Comparison of ENCODE assay signal across 8 mouse cellular contexts in genomic region chr15:60853231-60853999, GRCm38 (mm10). TPM values are rescaled to one million over a fixed set of nuclear protein-coding genes. Genes with fewer than 3 reads are reported as not detected.
DNase-seq lines count a peak whose midpoint lies in the region; ATAC-seq and TF ChIP-seq lines count a peak whose summit lies in the region.

Gene Fam84b, minus strand, starts transcription at chr15:60853778.

- DNase-seq in 416B (ENCODE audit: low read depth) = peak; percentile 74
- DNase-seq in ZHBTc4 (ENCODE audit: low read depth, low spot score) = peak; percentile 33
- peak; percentile 35 for DNase-seq in hindbrain, embryonic 10.5 days (ENCODE audit: low spot score)
- DNase-seq in midbrain, embryonic 14.5 days = peak; percentile 47
- no peak for DNase-seq in thymus, adult 2 months
- DNase-seq in natural killer cell, adult 2 months (ENCODE audit: low spot score in 2 of 2) = no peak

- H3K9me3 ChIP-seq in hindbrain, embryonic 10.5 days = 0 out of 2 replicates have a peak, but pooled peaks cover 4% of the 10 kb centered on the region
- 0 out of 2 replicates have a peak, but pooled peaks cover 5% of the 10 kb centered on the region for H3K9me3 ChIP-seq in limb, embryonic 13.5 days
- no peaks in the 10 kb centered on the region for H3K9me3 ChIP-seq in midbrain, embryonic 14.5 days (ENCODE audit: control insufficient read depth, low read length)

- peak within 1 kb of the TSS; percentile 24 for H3K4me2 ChIP-seq in limb, embryonic 13.5 days (replicated peaks)
- H3K4me2 ChIP-seq in midbrain, embryonic 14.5 days (ENCODE audit: low read length) = no peak within 1 kb of the TSS

- TF ChIP-seq CTCF in embryonic fibroblast, embryonic 13.5 days (IDR thresholded peaks at IDR 0.05; ENCODE audit: borderline replicate concordance, insufficient read depth, low read length) = no peak
- no peak for TF ChIP-seq CTCF in thymus, adult 2 months (IDR thresholded peaks at IDR 0.05; ENCODE audit: borderline replicate concordance, control insufficient read depth, extremely low read depth, insufficient read depth, low read length, poor library complexity)

- no peaks in the 10 kb centered on the region for H3K27me3 ChIP-seq in hindbrain, embryonic 10.5 days (ENCODE audit: insufficient read depth, poor library complexity, severe bottlenecking)
- H3K27me3 ChIP-seq in limb, embryonic 13.5 days = no peaks in the 10 kb centered on the region
- H3K27me3 ChIP-seq in midbrain, embryonic 14.5 days (ENCODE audit: control insufficient read depth, insufficient read depth, low read length) = no peaks in the 10 kb centered on the region
- no peaks in the 10 kb centered on the region for H3K27me3 ChIP-seq in thymus, adult 2 months (ENCODE audit: control insufficient read depth, insufficient read depth, low read length)

- WGBS in hindbrain, embryonic 10.5 days = 42% methylated on average over 17 of the region's 17 CpGs
- WGBS in limb, embryonic 13.5 days = 14% methylated on average over 17 of the region's 17 CpGs
- WGBS in midbrain, embryonic 14.5 days = 31% methylated on average over 17 of the region's 17 CpGs
- 37% methylated on average over 17 of the region's 17 CpGs for WGBS in thymus, adult 2 months

- no peak for TF ChIP-seq POLR2A in embryonic fibroblast, embryonic 13.5 days (IDR thresholded peaks at IDR 0.05; ENCODE audit: low read depth, low read length)
- no peak for TF ChIP-seq POLR2A in thymus, adult 2 months (IDR thresholded peaks at IDR 0.05; ENCODE audit: control insufficient read depth, extremely low read depth, insufficient read depth, low read length, poor library complexity)

- no peaks in the 10 kb centered on the region for H3K4me1 ChIP-seq in embryonic fibroblast, embryonic 13.5 days (ENCODE audit: control insufficient read depth, insufficient read depth, low read length)
- H3K4me1 ChIP-seq in hindbrain, embryonic 10.5 days (replicated peaks) = peaks cover 25% of the 10 kb centered on the region
- peaks cover 25% of the 10 kb centered on the region for H3K4me1 ChIP-seq in limb, embryonic 13.5 days
- H3K4me1 ChIP-seq in midbrain, embryonic 14.5 days (ENCODE audit: control insufficient read depth, insufficient read depth, low read length) = peaks cover 3% of the 10 kb centered on the region
- no peaks in the 10 kb centered on the region for H3K4me1 ChIP-seq in thymus, adult 2 months (replicated peaks; ENCODE audit: control insufficient read depth, insufficient read depth, low read length)

- no peak within 1 kb of the TSS for H3K4me3 ChIP-seq in embryonic fibroblast, embryonic 13.5 days (ENCODE audit: insufficient read depth, low read length)
- H3K4me3 ChIP-seq in hindbrain, embryonic 10.5 days = no peak within 1 kb of the TSS
- no peak within 1 kb of the TSS for H3K4me3 ChIP-seq in limb, embryonic 13.5 days
- H3K4me3 ChIP-seq in midbrain, embryonic 14.5 days (replicated peaks; ENCODE audit: low read depth, low read length) = no peak within 1 kb of the TSS
- H3K4me3 ChIP-seq in thymus, adult 2 months (ENCODE audit: control insufficient read depth, insufficient read depth, low read length) = no peak within 1 kb of the TSS

- ATAC-seq in limb, embryonic 13.5 days (ENCODE audit: low FRiP score, low read depth) = peak; percentile 70
- no peak for ATAC-seq in midbrain, embryonic 14.5 days (ENCODE audit: low FRiP score, low TSS enrichment)

- no peak within 1 kb of the TSS for H3K9ac ChIP-seq in limb, embryonic 13.5 days
- H3K9ac ChIP-seq in midbrain, embryonic 14.5 days (replicated peaks; ENCODE audit: low read length) = no peak within 1 kb of the TSS

- no peaks in the 10 kb centered on the region for H3K36me3 ChIP-seq in hindbrain, embryonic 10.5 days
- H3K36me3 ChIP-seq in limb, embryonic 13.5 days = no peaks in the 10 kb centered on the region
- no peaks in the 10 kb centered on the region for H3K36me3 ChIP-seq in midbrain, embryonic 14.5 days (ENCODE audit: control insufficient read depth, insufficient read depth, low read length)
- H3K36me3 ChIP-seq in thymus, adult 2 months (ENCODE audit: control insufficient read depth, insufficient read depth, low read length) = no peaks in the 10 kb centered on the region

- no peak within 1 kb of the TSS for H3K27ac ChIP-seq in embryonic fibroblast, embryonic 13.5 days (ENCODE audit: insufficient read depth, low read length)
- peak within 1 kb of the TSS; percentile 18; the same call in 1 of the 2 replicates for H3K27ac ChIP-seq in hindbrain, embryonic 10.5 days
- peak within 1 kb of the TSS; percentile 71 for H3K27ac ChIP-seq in limb, embryonic 13.5 days
- no peak within 1 kb of the TSS; the same call in 1 of the 2 replicates for H3K27ac ChIP-seq in midbrain, embryonic 14.5 days (replicated peaks; ENCODE audit: low read depth, low read length)
- H3K27ac ChIP-seq in thymus, adult 2 months (ENCODE audit: control insufficient read depth, insufficient read depth, low read length) = no peak within 1 kb of the TSS

RNA-seq across cellular contexts. Expression of gene Fam84b, which starts in this region (rescaled TPM):
- polyA plus RNA-seq in embryonic fibroblast, embryonic 13.5 days (2011; ENCODE audit: insufficient read length, low read depth, missing spikeins) = 12.1 and 18.2 TPM in 2 replicates
- 12.2 and 16.6 TPM in 2 replicates for polyA plus RNA-seq in hindbrain, embryonic 10.5 days (2016; fragmentation: Nextera tagmentation; extraction: Ambion mirVana)
- 6.3 and 6.9 TPM in 2 replicates for polyA plus RNA-seq in limb, embryonic 13.5 days (2015; fragmentation: Nextera tagmentation; extraction: Ambion mirVana)
- 7.1 and 9.1 TPM in 2 replicates for polyA plus RNA-seq in midbrain, embryonic 14.5 days (2014; fragmentation: Nextera tagmentation; extraction: Ambion mirVana)
- polyA plus RNA-seq in thymus, adult 2 months (2012; rRNA removed) = 5.5 and 9.5 TPM in 2 replicates

Comparison
In these comparisons a context has a peak if more than half of its experiments do, and no peak if none do; other contexts are left out.
1. DNase-seq: peak in 416B (single experiment), ZHBTc4 (single experiment), hindbrain, embryonic 10.5 days (single experiment) and midbrain, embryonic 14.5 days (single experiment); none in thymus, adult 2 months (single experiment) and natural killer cell, adult 2 months (0 of 2).
2. H3K27ac ChIP-seq: peak in hindbrain, embryonic 10.5 days (single experiment) and limb, embryonic 13.5 days (single experiment); none in embryonic fibroblast, embryonic 13.5 days (single experiment), midbrain, embryonic 14.5 days (single experiment) and thymus, adult 2 months (single experiment).